Mouse (Mus musculus) brain, embryonic 14.5 days (tissue): ENCODE measurements at regions not wholly inside any gene's neighbourhood (a gene's known extent, or its start where the extent isn't known, plus 50 kb on each side); places are given as distances from the start of the nearest gene placed in this dataset.

ENCODE experiments used
- CTCF ChIP-seq: fragments of 200-500 bp; IDR thresholded peaks from 2 replicates; pipeline ENCODE4 v1.5.1; 2012; ENCODE audit warnings: inconsistent platforms, mild to moderate bottlenecking, moderate library complexity, borderline replicate concordance; ENCODE audit not compliant: insufficient read depth, insufficient read length; ENCODE audit errors: extremely low read depth
- POLR2A ChIP-seq: fragments of 200-500 bp; IDR thresholded peaks from 2 replicates; pipeline ENCODE4 v1.6.1; 2012; ENCODE audit warnings: mild to moderate bottlenecking, inconsistent platforms, borderline replicate concordance; ENCODE audit not compliant: poor library complexity, insufficient read depth, insufficient read length, severe bottlenecking; ENCODE audit errors: extremely low read depth

DNA sequence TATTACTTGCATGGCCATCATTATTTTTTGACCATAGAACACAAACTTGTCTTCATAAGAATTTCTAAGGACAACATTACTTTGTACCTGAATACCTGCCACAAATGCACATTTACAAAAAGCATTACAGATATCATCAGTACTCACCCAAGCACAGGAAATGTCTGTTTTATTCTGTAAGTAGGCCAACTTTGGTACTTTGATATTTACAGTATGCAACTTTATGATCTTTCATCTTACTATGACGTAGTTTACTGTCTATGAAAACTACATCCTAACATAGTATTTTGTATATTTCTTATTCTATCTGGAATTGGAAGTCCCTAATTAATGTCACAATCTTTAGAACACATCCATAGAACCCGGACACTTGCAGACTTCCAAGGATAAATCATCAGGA lies 282.2 kb upstream of the Egfl6 start:
- no peak for TF ChIP-seq POLR2A
- no peak for TF ChIP-seq CTCF
